Mouse (Mus musculus): ENCODE results near the gene Mbd3.

- TF ChIP-seq POLR2A (IDR thresholded peaks at IDR 0.05; ENCODE audit: low read depth, low read length) (no peak), CTCF (IDR thresholded peaks at IDR 0.05; ENCODE audit: extremely low read depth, insufficient read depth, insufficient read length, insufficient replicate concordance) (no peak)
Measured at GRCm38 (mm10) chr10:80396822-80397523, 2.4 kb downstream of the Mbd3 start.

All from spleen, adult 2 months (tissue).